Mouse (Mus musculus): ENCODE results near the gene Dhrs13.
A peak's percentile ranks its signal among the peaks of the same experiment; 100 is the strongest.
"Not testable (repeated sequence)": the region's sequence is repeated elsewhere in the genome, so short reads cannot be mapped to it uniquely, and the experiment has no call there.

Dhrs13 gene

DNA sequence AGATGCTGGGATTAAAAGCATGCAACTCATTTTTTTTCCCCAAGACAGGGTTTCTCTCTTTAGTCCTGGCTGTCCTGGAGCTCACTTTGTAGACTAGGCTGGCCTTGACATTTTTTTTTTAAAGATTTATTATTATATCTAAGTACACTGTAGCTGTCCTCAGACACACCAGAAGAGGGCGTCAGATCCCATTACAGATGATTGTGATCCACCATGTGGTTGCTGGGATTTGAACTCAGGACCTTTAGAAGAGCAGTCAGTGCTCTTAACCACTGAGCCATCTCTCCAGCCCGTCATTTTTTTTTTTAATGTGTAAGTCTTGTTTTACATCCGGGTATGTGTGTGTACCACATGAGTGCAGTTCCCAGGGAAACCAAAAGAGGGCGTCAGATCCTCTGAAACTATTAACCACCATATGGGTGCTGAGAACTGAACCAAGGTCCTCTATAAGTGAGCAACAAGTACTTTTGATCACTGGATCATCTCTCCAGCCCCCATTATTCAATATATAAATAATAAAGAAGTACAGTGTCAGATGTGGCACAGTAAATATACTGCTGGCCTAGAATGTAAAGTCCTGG is 10.3 kb downstream of the Dhrs13 start:
- DNase-seq (ENCODE audit: low spot score in 2 of 2) = not testable (repeated sequence)

GRCm38 (mm10) chr11:78044758-78045251 is 12.7 kb downstream of the Dhrs13 start:
- peak in 1 of 2 experiments; percentile 37 for DNase-seq (ENCODE audit: low spot score in 2 of 2)

GRCm38 (mm10) chr11:78048637-78049036 is 16.6 kb downstream of the Dhrs13 start:
- not testable (repeated sequence) for DNase-seq (ENCODE audit: low spot score in 2 of 2)

GRCm38 (mm10) chr11:78053078-78053477 is 21.0 kb downstream of the Dhrs13 start:
- no peak for DNase-seq (ENCODE audit: low spot score in 2 of 2)

DNA sequence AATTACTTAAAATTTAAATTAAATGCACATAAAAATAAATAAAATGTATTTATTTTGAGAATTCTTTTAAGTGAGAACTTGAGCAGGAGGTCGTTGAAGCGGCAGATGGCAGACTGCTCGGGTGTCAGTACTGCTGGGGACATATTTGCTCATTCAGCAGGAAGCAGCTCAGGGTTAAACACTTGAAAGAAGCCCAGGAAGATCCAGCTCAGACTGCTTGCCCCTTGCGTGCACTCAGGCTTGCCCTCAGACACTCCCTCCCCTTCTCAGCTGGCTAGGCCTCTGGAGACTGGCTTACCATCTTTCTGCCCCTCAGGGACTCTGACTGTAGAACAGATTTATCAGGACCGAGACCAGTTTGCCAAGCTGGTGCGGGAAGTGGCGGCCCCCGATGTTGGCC is 24.9 kb downstream of the Dhrs13 start:
- no peak for DNase-seq (ENCODE audit: low spot score in 2 of 2)

- DNase-seq (ENCODE audit: low spot score in 2 of 2) = peak; percentile 37 to 41
Observed at GRCm38 (mm10) chr11:78059833-78060757, 28.0 kb downstream of the Dhrs13 start.

GRCm38 (mm10) chr11:78062563-78062962 is 30.5 kb downstream of the Dhrs13 start:
- DNase-seq (ENCODE audit: low spot score in 2 of 2) = no peak

GRCm38 (mm10) chr11:78065906-78066305 is 33.8 kb downstream of the Dhrs13 start:
- DNase-seq (ENCODE audit: low spot score in 2 of 2) = no peak

GRCm38 (mm10) chr11:78066641-78067040 is 34.6 kb downstream of the Dhrs13 start:
- DNase-seq (ENCODE audit: low spot score in 2 of 2) = no peak

DNA sequence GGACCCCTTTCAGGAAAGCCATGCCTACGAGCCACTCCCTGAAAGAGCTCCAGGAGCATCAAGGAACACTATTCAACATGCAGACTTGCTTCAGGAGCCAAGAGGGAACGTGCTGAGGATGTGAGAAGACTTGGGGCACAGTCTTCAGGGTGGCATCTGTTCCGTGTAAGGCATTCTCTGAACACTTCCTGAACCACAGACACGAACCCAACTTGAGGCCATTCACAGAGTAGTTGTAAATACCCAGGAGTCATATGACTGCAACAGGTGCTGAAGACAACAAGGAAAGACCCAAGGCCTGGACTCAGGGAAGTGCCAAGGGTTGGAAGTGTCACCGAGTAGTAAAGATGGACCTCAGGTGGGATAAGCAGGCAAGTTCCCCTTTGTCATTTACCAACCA is 35.5 kb downstream of the Dhrs13 start:
- DNase-seq (ENCODE audit: low spot score in 2 of 2) = no peak

DNA sequence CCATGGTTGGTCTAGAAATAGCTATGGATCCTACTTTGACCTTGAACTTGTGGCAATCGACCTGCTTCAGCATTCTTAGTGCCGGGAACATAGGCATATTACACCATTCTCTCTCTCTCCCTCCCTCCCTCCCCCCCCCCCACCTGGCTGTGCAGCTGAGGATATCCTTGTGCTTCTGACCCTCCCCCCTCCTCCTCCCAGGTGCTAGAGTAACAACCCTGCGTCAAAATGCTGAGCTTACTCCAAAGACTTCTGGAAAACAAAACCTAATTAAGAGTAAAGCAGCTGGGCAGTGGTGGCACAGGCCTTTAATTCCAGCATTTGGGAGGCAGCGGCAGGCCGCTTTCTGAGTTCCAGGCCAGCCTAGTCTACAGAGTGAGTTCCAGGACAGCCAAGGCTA is 37.0 kb downstream of the Dhrs13 start:
- DNase-seq (ENCODE audit: low spot score in 2 of 2) = no peak

DNA sequence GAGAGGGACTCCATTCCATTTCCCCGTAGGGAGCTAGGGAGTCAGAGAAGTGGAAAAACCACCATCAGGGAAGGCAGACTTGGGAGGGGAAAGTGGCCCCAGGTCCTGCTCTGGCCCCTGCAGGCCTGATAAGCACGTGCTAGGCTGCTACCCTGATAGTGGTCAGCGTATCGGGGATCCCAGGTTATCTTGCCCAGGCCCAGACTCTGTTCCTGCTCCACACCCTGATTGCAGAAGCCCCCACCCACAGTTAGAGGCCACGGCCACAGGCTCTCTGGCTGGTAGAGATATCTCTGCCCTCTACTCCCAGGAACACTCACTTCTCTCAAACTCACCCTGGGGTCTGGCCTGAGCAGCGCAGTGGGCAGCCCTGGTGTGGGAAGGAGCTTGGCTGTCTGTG is 37.6 kb downstream of the Dhrs13 start:
- DNase-seq (ENCODE audit: low spot score in 2 of 2) = no peak

- DNase-seq (ENCODE audit: low spot score in 2 of 2) = no peak
Observed at GRCm38 (mm10) chr11:78071938-78072337, 39.9 kb downstream of the Dhrs13 start.

DNA sequence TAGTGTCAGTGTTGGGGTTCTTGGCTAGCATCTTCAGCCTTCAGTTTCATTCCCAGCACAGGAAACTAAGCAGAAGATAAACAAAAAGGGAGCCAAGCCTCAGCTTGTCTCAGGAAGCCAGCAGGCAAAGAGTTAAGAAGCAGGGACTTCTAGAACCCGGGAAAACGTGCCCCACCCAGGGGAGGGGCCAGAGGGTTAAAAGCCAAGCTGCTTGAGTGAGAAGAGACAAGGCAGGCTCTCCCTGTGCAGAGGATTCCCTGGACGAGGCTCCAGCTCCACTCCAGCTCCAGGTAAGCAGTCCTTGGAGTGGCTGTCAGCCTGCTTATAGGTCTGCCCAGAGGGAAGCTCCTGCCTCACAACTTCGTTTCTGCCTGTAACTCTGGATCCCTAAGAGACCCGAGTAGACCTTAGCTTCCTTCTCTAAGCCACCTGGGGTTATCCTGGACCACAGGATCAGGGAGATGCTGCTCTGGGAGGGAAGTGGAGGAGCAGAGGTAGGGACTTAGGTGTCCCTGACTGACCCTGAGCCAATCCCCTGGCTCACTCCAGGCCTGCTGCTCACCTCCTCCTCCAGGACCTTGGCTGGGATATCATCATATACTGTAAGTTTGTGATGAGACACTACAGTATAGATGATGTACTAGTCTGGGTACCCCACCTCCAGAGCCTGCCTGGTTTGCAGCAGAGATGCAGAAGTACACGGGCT is 40.5 kb downstream of the Dhrs13 start:
- no peak for DNase-seq (ENCODE audit: low spot score in 2 of 2)

DNA sequence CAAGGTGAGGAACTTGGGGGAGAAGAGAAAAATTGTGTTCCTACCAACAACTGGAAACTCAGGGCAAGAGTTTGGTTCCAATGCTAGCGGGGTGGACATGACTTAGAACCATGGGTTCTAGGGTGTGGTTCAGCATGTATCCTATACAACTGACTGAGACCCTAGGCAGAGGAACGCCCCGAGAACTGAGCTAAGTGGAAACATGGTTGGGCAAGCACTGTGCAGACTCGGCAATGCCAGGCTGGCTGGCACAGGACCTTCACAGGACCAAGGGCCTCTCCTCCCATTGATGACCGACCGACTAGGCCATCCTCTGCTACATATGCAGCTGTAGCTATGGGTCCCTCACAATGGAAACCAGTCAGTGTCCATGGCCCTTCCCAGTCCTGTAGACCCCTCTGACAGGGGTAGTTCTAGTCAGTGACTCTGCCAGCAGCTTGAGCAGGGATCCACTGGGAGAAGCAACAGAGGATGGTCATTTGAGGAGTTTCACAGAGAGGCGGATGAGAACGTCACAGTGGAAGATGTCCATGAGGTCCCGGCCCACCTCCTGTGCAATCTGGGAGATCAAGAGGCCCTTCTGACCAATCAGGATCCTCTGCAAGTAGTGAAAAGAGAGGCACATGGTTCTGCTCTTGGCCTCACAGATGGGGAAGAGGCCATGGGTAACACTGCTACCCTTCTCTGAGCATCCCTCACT is 41.6 kb downstream of the Dhrs13 start:
- no peak for DNase-seq (ENCODE audit: low spot score in 2 of 2)

GRCm38 (mm10) chr11:78074277-78074652 is 42.2 kb downstream of the Dhrs13 start:
- no peak for DNase-seq (ENCODE audit: low spot score in 2 of 2)

GRCm38 (mm10) chr11:78074666-78075065 is 42.6 kb downstream of the Dhrs13 start:
- no peak for DNase-seq (ENCODE audit: low spot score in 2 of 2)

DNA sequence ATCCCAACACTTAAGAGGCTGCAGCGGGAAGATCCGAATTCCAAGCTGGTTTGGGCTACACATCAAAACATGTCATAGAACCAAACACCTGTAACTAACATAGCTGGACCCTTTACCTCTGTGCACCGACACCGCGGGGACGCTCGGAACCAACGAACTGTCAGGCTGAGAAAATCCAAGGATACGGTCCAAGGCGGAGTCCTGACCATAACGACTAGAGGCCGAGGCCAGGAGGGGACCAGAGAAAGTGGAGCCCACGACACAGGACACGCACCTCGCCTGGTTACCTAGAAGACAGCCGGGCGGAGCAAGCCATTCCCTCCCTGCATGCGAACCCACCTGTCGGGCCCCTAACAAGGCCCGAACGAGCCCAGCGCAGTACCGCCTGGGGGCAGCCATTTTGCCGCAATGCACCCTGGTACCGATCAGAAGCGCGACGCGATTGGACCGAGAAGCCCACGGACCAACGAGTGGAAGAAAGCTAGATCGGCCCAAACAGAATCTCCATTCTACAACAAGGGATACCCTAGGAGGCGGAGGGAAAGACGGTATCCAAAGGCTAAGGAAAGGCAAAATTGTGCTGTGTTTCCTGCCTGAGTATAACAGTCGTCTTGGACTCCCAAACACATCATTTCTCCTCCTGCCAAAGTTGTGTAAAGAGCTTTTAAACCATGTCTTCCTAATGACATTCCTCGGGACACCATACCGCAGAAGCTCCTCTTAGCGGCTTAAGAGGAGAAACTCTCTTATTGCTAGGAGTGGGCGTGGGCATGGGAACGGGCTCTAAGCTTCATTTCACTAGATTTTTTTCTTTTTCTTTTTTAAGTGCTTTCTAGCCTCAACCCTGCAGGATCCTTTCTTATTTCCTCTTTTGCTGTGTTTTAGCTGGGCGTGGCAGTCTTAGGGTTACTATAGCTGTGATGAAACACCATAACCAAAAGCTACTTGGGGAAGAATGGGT is 48.2 kb downstream of the Dhrs13 start, which contains the start of gene Eral1:
Eral1 (minus strand) TSS at position 423 of the 961 bp plus-strand sequence.
- peak; percentile 72 to 73 for DNase-seq (ENCODE audit: low spot score in 2 of 2)

DNA sequence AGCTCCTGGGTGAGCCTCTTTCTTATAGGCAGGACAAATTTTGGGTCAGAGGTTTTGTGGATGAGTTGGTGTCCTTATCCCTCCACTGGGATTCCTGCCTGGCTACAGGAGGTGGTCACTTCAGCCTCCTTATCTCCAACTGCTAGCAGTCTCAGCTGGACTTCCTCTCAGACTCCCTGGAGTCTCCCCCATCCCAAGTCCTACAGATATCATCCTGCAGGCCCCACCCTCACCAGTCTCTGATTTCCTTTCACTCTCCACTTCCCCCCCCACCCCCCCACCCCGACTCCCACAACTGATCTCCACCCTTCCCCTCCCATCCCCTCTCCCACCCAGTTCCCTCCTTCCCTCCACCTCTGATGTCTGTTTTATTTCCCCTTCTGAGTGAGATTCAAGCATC is 51.5 kb downstream of the Dhrs13 start:
- DNase-seq (ENCODE audit: low spot score in 2 of 2) = no peak

DNA sequence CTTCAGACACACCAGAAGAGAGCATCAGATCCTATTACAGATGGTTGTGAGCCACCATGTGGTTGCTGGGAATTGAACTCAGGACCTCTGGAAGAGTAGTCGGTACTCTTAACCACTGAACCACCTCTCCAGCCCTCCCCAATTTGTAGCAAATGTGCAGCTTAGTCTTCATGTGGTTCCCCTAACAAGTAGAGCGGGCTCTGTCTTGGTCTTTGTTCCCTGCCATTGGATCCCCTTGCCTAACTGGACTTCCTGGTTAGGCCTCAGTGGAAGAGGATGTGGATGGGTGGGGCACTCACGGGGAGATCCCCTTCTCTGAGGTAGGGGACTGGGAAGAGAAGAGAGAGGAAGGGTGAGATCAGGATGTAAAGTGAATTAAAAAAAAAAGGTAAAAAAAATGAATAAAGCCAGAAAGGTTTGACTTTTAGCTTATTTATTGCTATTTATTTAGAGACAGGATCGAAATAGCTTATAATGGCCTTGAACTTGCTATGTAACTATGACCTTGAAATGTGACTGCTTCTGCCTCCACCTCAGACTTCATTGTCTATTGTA is 54.9 kb downstream of the Dhrs13 start:
- no peak for DNase-seq (ENCODE audit: low spot score in 2 of 2)

Data from urinary bladder, adult 18-20 months (tissue).